Mouse (Mus musculus) left cerebral cortex, adult 18-20 months (tissue): ENCODE data around the gene Ccdc27. TPM values are rescaled to one million over a fixed set of nuclear protein-coding genes. Genes with fewer than 3 reads are reported as not detected.
A peak's percentile ranks its signal among the peaks of the same experiment; 100 is the strongest.

Source experiments
- DNase-seq, 2 experiments: peaks; one replicate each; pipeline ENCODE4 v3.0.0; 2021 to 2022; ENCODE audit warnings: low spot score in 2 of 2, mixed read lengths in 1 of 2
- total RNA-seq, 2 experiments: library from RNA; stranded (reverse); gene quantifications; 2 replicates each; pipeline ENCODE4 v1.2.3; 2021

The Ccdc27 gene
- total RNA-seq, 2 experiments from 2014 or later, result not detected

GRCm38 (mm10) chr4:154025641-154026440 is 16.6 kb downstream of the Ccdc27 start, which contains the start of gene Smim1:
Gene Smim1, minus strand, starts transcription at chr4:154026230.
- peak; percentile 67 to 69 for DNase-seq

- peak; percentile 41 to 58 for DNase-seq
Observed at GRCm38 (mm10) chr4:154024729-154025521, 17.6 kb downstream of the Ccdc27 start.

GRCm38 (mm10) chr4:154023754-154024601 is 18.5 kb downstream of the Ccdc27 start:
- DNase-seq, result peak; percentile 39 to 61

- no peak for DNase-seq
Observed at GRCm38 (mm10) chr4:154022844-154023243, 19.6 kb downstream of the Ccdc27 start.

GRCm38 (mm10) chr4:154022407-154022806 is 20.1 kb downstream of the Ccdc27 start:
- DNase-seq, result peak in 1 of 2 experiments; percentile 34

GRCm38 (mm10) chr4:154021432-154021831 is 21.0 kb downstream of the Ccdc27 start:
- DNase-seq, result no peak

- DNase-seq, result peak; percentile 37 to 61
Observed at GRCm38 (mm10) chr4:154019571-154019970, 22.9 kb downstream of the Ccdc27 start.

GRCm38 (mm10) chr4:154015476-154015875 is 27.0 kb downstream of the Ccdc27 start:
- DNase-seq, result no peak

- DNase-seq, result no peak
Observed at GRCm38 (mm10) chr4:154012132-154012882, 30.2 kb downstream of the Ccdc27 start.

GRCm38 (mm10) chr4:154011646-154012089 is 30.8 kb downstream of the Ccdc27 start, which contains the start of gene Lrrc47:
Gene Lrrc47, plus strand, starts transcription at chr4:154011731.
- DNase-seq, result peak; percentile 85 to 88

- no peak for DNase-seq
Observed at GRCm38 (mm10) chr4:154010907-154011645, 31.4 kb downstream of the Ccdc27 start.

- DNase-seq, result no peak
Observed at GRCm38 (mm10) chr4:154007759-154008158, 34.7 kb downstream of the Ccdc27 start.

- DNase-seq, result no peak
Observed at GRCm38 (mm10) chr4:154006264-154006663, 36.2 kb downstream of the Ccdc27 start.

- peak in 1 of 2 experiments; percentile 31 for DNase-seq
Observed at GRCm38 (mm10) chr4:154005488-154005887, 37.0 kb downstream of the Ccdc27 start.

GRCm38 (mm10) chr4:153993505-153993904 is 49.0 kb downstream of the Ccdc27 start:
- no peak for DNase-seq

- DNase-seq, result no peak
Observed at GRCm38 (mm10) chr4:153992715-153993114, 49.8 kb downstream of the Ccdc27 start.

GRCm38 (mm10) chr4:153980470-153980869 is 62.0 kb downstream of the Ccdc27 start:
- peak in 1 of 2 experiments; percentile 44 for DNase-seq

- DNase-seq, result no peak
Observed at GRCm38 (mm10) chr4:153979243-153979642, 63.2 kb downstream of the Ccdc27 start.
